In genomic region chr19:53086861-53087260, GRCm38 (mm10) we compare ENCODE assay signal across 9 mouse cellular contexts. TPM values are rescaled to one million over a fixed set of nuclear protein-coding genes. Genes with fewer than 3 reads are reported as not detected.
DNase-seq lines count a peak whose midpoint lies in the region; ATAC-seq and TF ChIP-seq lines count a peak whose summit lies in the region.
"Had no signal": no experiment of that assay in that cellular context is flagged by ENCODE, and none has a peak within 500 bp of the region (broad histone marks: within the 10 kb centered on the region; RNA-seq: fewer than 3 reads in every experiment).

No protein-coding gene starts in this region.

- H3K36me3 ChIP-seq in lung, embryonic 14.5 days (ENCODE audit: insufficient read depth) = no peaks in the 10 kb centered on the region
- no peaks in the 10 kb centered on the region for H3K36me3 ChIP-seq in heart, embryonic 11.5 days (ENCODE audit: control insufficient read depth, insufficient read depth, low read length)
- H3K36me3 ChIP-seq in limb, embryonic 10.5 days = no peaks in the 10 kb centered on the region
- H3K36me3 ChIP-seq in small intestine, adult 2 months (ENCODE audit: control insufficient read depth, insufficient read depth, low read length) = no peaks in the 10 kb centered on the region

- WGBS in lung, embryonic 14.5 days = 18% methylated on average over 12 of the region's 12 CpGs
- WGBS in heart, embryonic 11.5 days (ENCODE audit: insufficient replicate concordance) = 42% methylated on average over 12 of the region's 12 CpGs
- WGBS in limb, embryonic 10.5 days = 68% methylated on average over 12 of the region's 12 CpGs
- WGBS in small intestine, adult 2 months = 80% methylated on average over 12 of the region's 12 CpGs

- no peak for TF ChIP-seq POLR2A in small intestine, adult 2 months (IDR thresholded peaks at IDR 0.05; ENCODE audit: low read depth, low read length)

- no peaks in the 10 kb centered on the region for H3K27me3 ChIP-seq in lung, embryonic 14.5 days (ENCODE audit: insufficient read depth, low read length)
- H3K27me3 ChIP-seq in heart, embryonic 11.5 days (ENCODE audit: control insufficient read depth, insufficient read depth, low read length) = no peaks in the 10 kb centered on the region
- no peaks in the 10 kb centered on the region for H3K27me3 ChIP-seq in limb, embryonic 10.5 days (ENCODE audit: low read depth, poor library complexity, severe bottlenecking)
- no peaks in the 10 kb centered on the region for H3K27me3 ChIP-seq in small intestine, adult 2 months (ENCODE audit: control insufficient read depth, insufficient read depth, low read length)
- H3K27me3 ChIP-seq: Patski had no signal

- peak overlapping the region; percentile 21 for H3K9ac ChIP-seq in lung, embryonic 14.5 days
- peak overlapping the region; percentile 60; the same call in 1 of the 2 replicates for H3K9ac ChIP-seq in heart, embryonic 11.5 days (ENCODE audit: low read depth, low read length)

- peaks cover 48% of the 10 kb centered on the region for H3K4me1 ChIP-seq in lung, embryonic 14.5 days (ENCODE audit: insufficient read depth)
- H3K4me1 ChIP-seq in heart, embryonic 11.5 days (ENCODE audit: control insufficient read depth, insufficient read depth, low read length) = peaks cover 23% of the 10 kb centered on the region
- H3K4me1 ChIP-seq in limb, embryonic 10.5 days = peaks cover 36% of the 10 kb centered on the region
- H3K4me1 ChIP-seq in small intestine, adult 2 months (ENCODE audit: control insufficient read depth, insufficient read depth, insufficient read length, low read length) = peaks cover 4% of the 10 kb centered on the region; the same call in 1 of the 2 replicates

- no peak overlapping the region for H3K4me3 ChIP-seq in lung, embryonic 14.5 days (ENCODE audit: low read depth, low read length)
- no peak overlapping the region for H3K4me3 ChIP-seq in heart, embryonic 11.5 days (ENCODE audit: low read depth, low read length)
- H3K4me3 ChIP-seq in limb, embryonic 10.5 days = no peak overlapping the region
- no peak overlapping the region for H3K4me3 ChIP-seq in small intestine, adult 2 months (ENCODE audit: low read depth, low read length)

- peak; percentile 65 for ATAC-seq in lung, embryonic 14.5 days (ENCODE audit: insufficient read depth)
- 0 out of 2 replicates have a peak, but pooled peaks have one; percentile 46 for ATAC-seq in heart, embryonic 11.5 days (replicated peaks; ENCODE audit: insufficient number of reproducible peaks, low FRiP score, low TSS enrichment)
- ATAC-seq: Patski had no signal

- TF ChIP-seq CTCF in lung, embryonic 14.5 days (IDR thresholded peaks at IDR 0.05; ENCODE audit: low read depth) = no peak
- no peak for TF ChIP-seq CTCF in small intestine, adult 2 months (IDR thresholded peaks at IDR 0.05; ENCODE audit: extremely low read depth, insufficient read length, insufficient replicate concordance, low read depth, low read length)

- peak overlapping the region; percentile 46 for H3K4me2 ChIP-seq in lung, embryonic 14.5 days
- peak overlapping the region; percentile 34; the same call in 1 of the 2 replicates for H3K4me2 ChIP-seq in heart, embryonic 11.5 days

- H3K9me3 ChIP-seq in lung, embryonic 14.5 days (ENCODE audit: low read depth, low read length) = no peaks in the 10 kb centered on the region; the same call in 1 of the 2 replicates
- H3K9me3 ChIP-seq in heart, embryonic 11.5 days (replicated peaks; ENCODE audit: control insufficient read depth, low read length) = peaks cover 5% of the 10 kb centered on the region; the same call in 1 of the 2 replicates
- H3K9me3 ChIP-seq in limb, embryonic 10.5 days (replicated peaks) = no peaks in the 10 kb centered on the region

- H3K27ac ChIP-seq in lung, embryonic 14.5 days (ENCODE audit: low read depth) = peak overlapping the region; percentile 93
- H3K27ac ChIP-seq in heart, embryonic 11.5 days (ENCODE audit: low read depth, low read length) = peak overlapping the region; percentile 77
- peak overlapping the region; percentile 73 for H3K27ac ChIP-seq in limb, embryonic 10.5 days
- H3K27ac ChIP-seq in small intestine, adult 2 months (ENCODE audit: insufficient read depth, low read depth, low read length) = peak overlapping the region; percentile 73; the same call in 1 of the 2 replicates

- no peak for DNase-seq in lung, embryonic 14.5 days
- DNase-seq in lung, postnatal 25 days (ENCODE audit: low spot score) = no peak
- DNase-seq in limb, embryonic 10.5 days (ENCODE audit: low spot score) = no peak
- DNase-seq in adipocyte (ENCODE audit: low spot score) = no peak
- DNase-seq in frontal cortex, postnatal 25 days (ENCODE audit: low spot score in 2 of 2) = no peak
- no peak for DNase-seq in thymus, adult 18-20 months

RNA-seq across cellular contexts. Expression of gene Xpnpep1, which starts 46.8 kb away (rescaled TPM):
- polyA plus RNA-seq in lung, embryonic 14.5 days (2014; fragmentation: Nextera tagmentation; extraction: Ambion mirVana) = 196 and 200 TPM in 2 replicates
- polyA plus RNA-seq in heart, embryonic 11.5 days (2014; fragmentation: Nextera tagmentation; extraction: Ambion mirVana) = 180 and 211 TPM in 2 replicates
- 138 and 152 TPM in 2 replicates for polyA plus RNA-seq in limb, embryonic 10.5 days (2016; fragmentation: Nextera tagmentation; extraction: Ambion mirVana)
- 92.4 and 477 TPM in 2 replicates for polyA plus RNA-seq in small intestine, adult 2 months (2012; rRNA removed)

RNA-seq across cellular contexts. Expression of gene Add3, which starts 53.4 kb away (rescaled TPM):
- polyA plus RNA-seq in lung, embryonic 14.5 days (2014; fragmentation: Nextera tagmentation; extraction: Ambion mirVana) = 119 and 123 TPM in 2 replicates
- 133 and 152 TPM in 2 replicates for polyA plus RNA-seq in heart, embryonic 11.5 days (2014; fragmentation: Nextera tagmentation; extraction: Ambion mirVana)
- polyA plus RNA-seq in limb, embryonic 10.5 days (2016; fragmentation: Nextera tagmentation; extraction: Ambion mirVana) = 46.4 and 63.7 TPM in 2 replicates
- polyA plus RNA-seq in small intestine, adult 2 months (2012; rRNA removed) = 8.1 and 20.2 TPM in 2 replicates
